Comparison of ENCODE assay signal across 8 mouse cellular contexts in the genomic region with DNA sequence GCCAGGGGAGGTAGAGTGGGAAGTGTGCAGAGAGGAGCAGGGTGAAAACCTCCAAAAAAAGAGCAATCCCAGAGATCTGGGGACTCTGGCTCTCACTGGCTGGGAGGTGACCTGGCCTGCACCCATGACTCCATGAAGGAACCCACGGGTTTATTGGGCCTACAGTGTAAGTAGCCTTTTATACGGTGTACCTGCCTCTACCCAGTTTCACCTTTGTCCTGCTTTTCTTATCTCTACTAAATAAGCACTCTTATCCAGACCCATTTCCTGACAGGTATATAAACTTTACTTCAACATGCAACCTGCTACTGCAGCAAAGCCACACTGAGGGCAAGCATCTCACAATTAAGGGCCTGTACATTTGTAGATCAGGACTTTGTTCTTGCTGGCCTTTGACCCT.
"Had no signal": no experiment of that assay in that cellular context is flagged by ENCODE, and none has a peak within 500 bp of the region (broad histone marks: within the 10 kb centered on the region; RNA-seq: fewer than 3 reads in every experiment).

No protein-coding gene starts in this region.

- H3K9me3 ChIP-seq: midbrain, embryonic 12.5 days had no signal

- H3K9ac ChIP-seq: midbrain, embryonic 12.5 days had no signal

- H3K4me3 ChIP-seq: midbrain, embryonic 12.5 days had no signal

- H3K4me2 ChIP-seq: liver, embryonic 11.5 days; midbrain, embryonic 12.5 days had no signal

- DNase-seq: kidney, adult 8-10 months; kidney, postnatal 36 days; left cerebral cortex, postnatal 4 days; right cerebral cortex, postnatal 14 days; thymus, postnatal 36 days had no signal

- H3K27ac ChIP-seq: kidney, postnatal 0 days; midbrain, embryonic 12.5 days had no signal

- H3K36me3 ChIP-seq: midbrain, embryonic 12.5 days had no signal

- H3K27me3 ChIP-seq: midbrain, embryonic 12.5 days had no signal
